ENCODE assay signal across 22 mouse cellular contexts in the genomic region with DNA sequence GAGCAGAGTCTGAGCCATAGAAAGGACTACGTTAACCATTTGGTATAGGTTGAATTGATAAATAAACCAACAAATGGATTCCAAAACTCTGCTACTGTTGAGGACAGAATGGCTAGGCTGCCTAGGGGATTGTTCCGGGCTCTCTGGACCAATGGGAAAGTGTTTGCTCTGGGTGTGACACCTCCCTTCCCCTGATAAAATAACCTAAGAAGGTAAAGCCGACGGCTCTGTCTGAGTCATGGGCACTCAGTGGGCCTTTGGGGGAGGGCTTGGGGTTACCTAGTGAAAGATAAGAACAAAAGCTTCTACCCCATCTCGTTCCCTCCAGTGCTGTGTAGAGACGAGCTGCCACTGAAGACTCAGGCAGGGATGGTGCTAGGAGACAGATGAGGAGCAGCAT.
DNase-seq lines count a peak whose midpoint lies in the region; ATAC-seq lines count a peak whose summit lies in the region.
"Had no signal": no experiment of that assay in that cellular context is flagged by ENCODE, and none has a peak within 500 bp of the region (broad histone marks: within the 10 kb centered on the region; RNA-seq: fewer than 3 reads in every experiment).

No protein-coding gene starts in this region.

- no peak overlapping the region for H3K9ac ChIP-seq in intestine, embryonic 14.5 days (ENCODE audit: low read length)
- no peak overlapping the region for H3K9ac ChIP-seq in intestine, embryonic 16.5 days (ENCODE audit: low read depth, low read length)
- H3K9ac ChIP-seq in stomach, embryonic 14.5 days (replicated peaks; ENCODE audit: low read depth, low read length), result no peak overlapping the region
- H3K9ac ChIP-seq in stomach, embryonic 15.5 days, result no peak overlapping the region
- H3K9ac ChIP-seq: forebrain, embryonic 15.5 days; heart, embryonic 13.5 days; hindbrain, embryonic 12.5 days; hindbrain, embryonic 15.5 days had no signal

- H3K27ac ChIP-seq in intestine, embryonic 14.5 days (ENCODE audit: low read depth), result no peak overlapping the region
- no peak overlapping the region for H3K27ac ChIP-seq in intestine, embryonic 16.5 days (ENCODE audit: low read length)
- H3K27ac ChIP-seq in stomach, embryonic 14.5 days (ENCODE audit: low read length), result no peak overlapping the region
- H3K27ac ChIP-seq in stomach, embryonic 15.5 days, result no peak overlapping the region
- H3K27ac ChIP-seq: forebrain, embryonic 10.5 days; forebrain, embryonic 15.5 days; heart, adult 2 months; heart, embryonic 10.5 days; heart, embryonic 13.5 days; hindbrain, embryonic 12.5 days; hindbrain, embryonic 15.5 days had no signal

- H3K27me3 ChIP-seq in intestine, embryonic 14.5 days (replicated peaks; ENCODE audit: control insufficient read depth, insufficient read depth, low read length), result no peaks in the 10 kb centered on the region
- H3K27me3 ChIP-seq in intestine, embryonic 16.5 days (replicated peaks; ENCODE audit: control insufficient read depth, insufficient read depth, low read length), result no peaks in the 10 kb centered on the region
- H3K27me3 ChIP-seq in stomach, embryonic 14.5 days (ENCODE audit: control insufficient read depth, insufficient read depth, low read length), result no peaks in the 10 kb centered on the region
- H3K27me3 ChIP-seq in stomach, embryonic 15.5 days (replicated peaks), result no peaks in the 10 kb centered on the region
- H3K27me3 ChIP-seq: forebrain, embryonic 15.5 days; heart, embryonic 13.5 days; hindbrain, embryonic 12.5 days; hindbrain, embryonic 15.5 days had no signal

- 68% methylated on average over 6 of the region's 6 CpGs for WGBS in intestine, embryonic 14.5 days
- WGBS in intestine, embryonic 16.5 days, result 46% methylated on average over 6 of the region's 6 CpGs
- WGBS in stomach, embryonic 14.5 days, result 56% methylated on average over 6 of the region's 6 CpGs
- WGBS in stomach, embryonic 15.5 days, result 48% methylated on average over 6 of the region's 6 CpGs

- no peaks in the 10 kb centered on the region for H3K4me1 ChIP-seq in intestine, embryonic 14.5 days (replicated peaks; ENCODE audit: control insufficient read depth, insufficient read depth, low read length)
- H3K4me1 ChIP-seq in intestine, embryonic 16.5 days (ENCODE audit: control insufficient read depth, insufficient read depth, low read length), result no peaks in the 10 kb centered on the region
- H3K4me1 ChIP-seq in stomach, embryonic 14.5 days (ENCODE audit: control insufficient read depth, insufficient read depth, low read length), result no peaks in the 10 kb centered on the region
- no peaks in the 10 kb centered on the region for H3K4me1 ChIP-seq in stomach, embryonic 15.5 days
- H3K4me1 ChIP-seq: forebrain, embryonic 15.5 days; heart, embryonic 10.5 days; hindbrain, embryonic 15.5 days had no signal

- H3K4me2 ChIP-seq in intestine, embryonic 14.5 days (ENCODE audit: low read length), result no peak overlapping the region
- no peak overlapping the region for H3K4me2 ChIP-seq in intestine, embryonic 16.5 days (ENCODE audit: low read depth, low read length)
- no peak overlapping the region for H3K4me2 ChIP-seq in stomach, embryonic 14.5 days (replicated peaks; ENCODE audit: low read depth, low read length)
- no peak overlapping the region for H3K4me2 ChIP-seq in stomach, embryonic 15.5 days
- H3K4me2 ChIP-seq: forebrain, embryonic 15.5 days; heart, embryonic 13.5 days; hindbrain, embryonic 12.5 days; hindbrain, embryonic 15.5 days had no signal

- ATAC-seq in intestine, embryonic 14.5 days (replicated peaks; ENCODE audit: low FRiP score, low TSS enrichment, low read depth), result 0 out of 2 replicates have a peak, but pooled peaks have one; percentile 58
- no peak for ATAC-seq in intestine, embryonic 16.5 days
- ATAC-seq in stomach, embryonic 14.5 days (ENCODE audit: insufficient number of reproducible peaks, insufficient read depth, low FRiP score, low read depth), result peak; percentile 85
- peak; percentile 75 for ATAC-seq in stomach, embryonic 15.5 days (ENCODE audit: insufficient read depth, low FRiP score, low read depth)
- ATAC-seq: activated CD4-positive, CD25-positive, alpha-beta regulatory T cell, adult 4 months; CD4-positive, CD25-positive, alpha-beta regulatory T cell, adult 4 months; forebrain, embryonic 15.5 days had no signal

- no peak overlapping the region for H3K4me3 ChIP-seq in intestine, embryonic 14.5 days (ENCODE audit: low read depth, low read length)
- H3K4me3 ChIP-seq in intestine, embryonic 16.5 days (ENCODE audit: low read length), result no peak overlapping the region
- H3K4me3 ChIP-seq in stomach, embryonic 14.5 days (ENCODE audit: low read depth, low read length), result no peak overlapping the region
- H3K4me3 ChIP-seq in stomach, embryonic 15.5 days (replicated peaks), result no peak overlapping the region
- H3K4me3 ChIP-seq: forebrain, embryonic 10.5 days; forebrain, embryonic 15.5 days; heart, adult 2 months; heart, embryonic 10.5 days; heart, embryonic 13.5 days; hindbrain, embryonic 12.5 days; hindbrain, embryonic 15.5 days had no signal

- DNase-seq in intestine, embryonic 14.5 days (ENCODE audit: low spot score), result no peak
- no peak for DNase-seq in T-cell, adult 2 months (ENCODE audit: low spot score)
- no peak for DNase-seq in embryo, embryonic 11 days
- DNase-seq: adrenal gland, adult 8-10 months; adrenal gland, postnatal 25 days; cerebellum, adult 11-12 months; cerebellum, adult 8-10 months; cerebellum, postnatal 10 days; cerebellum, postnatal 36 days; gastrocnemius, postnatal 25 days; heart, adult 2 months had no signal

- no peaks in the 10 kb centered on the region for H3K36me3 ChIP-seq in intestine, embryonic 14.5 days (ENCODE audit: control insufficient read depth, insufficient read depth, low read length)
- H3K36me3 ChIP-seq in intestine, embryonic 16.5 days (ENCODE audit: control insufficient read depth, insufficient read depth, low read length), result no peaks in the 10 kb centered on the region
- no peaks in the 10 kb centered on the region for H3K36me3 ChIP-seq in stomach, embryonic 14.5 days (ENCODE audit: control insufficient read depth, insufficient read depth, low read length)
- H3K36me3 ChIP-seq in stomach, embryonic 15.5 days, result no peaks in the 10 kb centered on the region
- H3K36me3 ChIP-seq: forebrain, embryonic 10.5 days; forebrain, embryonic 15.5 days; heart, embryonic 10.5 days; heart, embryonic 13.5 days; hindbrain, embryonic 12.5 days; hindbrain, embryonic 15.5 days had no signal

- H3K9me3 ChIP-seq in intestine, embryonic 14.5 days (ENCODE audit: control insufficient read depth, low read length), result no peaks in the 10 kb centered on the region
- H3K9me3 ChIP-seq in intestine, embryonic 16.5 days (ENCODE audit: control insufficient read depth, low read length), result no peaks in the 10 kb centered on the region
- H3K9me3 ChIP-seq in stomach, embryonic 14.5 days (ENCODE audit: control insufficient read depth, low read depth, low read length), result no peaks in the 10 kb centered on the region
- H3K9me3 ChIP-seq in stomach, embryonic 15.5 days, result no peaks in the 10 kb centered on the region
- H3K9me3 ChIP-seq: forebrain, embryonic 10.5 days; forebrain, embryonic 15.5 days; heart, embryonic 10.5 days; heart, embryonic 13.5 days; hindbrain, embryonic 12.5 days; hindbrain, embryonic 15.5 days had no signal
